Mouse (Mus musculus): ENCODE data around the gene Gas2. TPM values are rescaled to one million over a fixed set of nuclear protein-coding genes. Genes with fewer than 3 reads are reported as not detected.

The Gas2 gene
- total RNA-seq, 2 experiments from 2014 or later: 12.9 to 16.4 TPM

DNA sequence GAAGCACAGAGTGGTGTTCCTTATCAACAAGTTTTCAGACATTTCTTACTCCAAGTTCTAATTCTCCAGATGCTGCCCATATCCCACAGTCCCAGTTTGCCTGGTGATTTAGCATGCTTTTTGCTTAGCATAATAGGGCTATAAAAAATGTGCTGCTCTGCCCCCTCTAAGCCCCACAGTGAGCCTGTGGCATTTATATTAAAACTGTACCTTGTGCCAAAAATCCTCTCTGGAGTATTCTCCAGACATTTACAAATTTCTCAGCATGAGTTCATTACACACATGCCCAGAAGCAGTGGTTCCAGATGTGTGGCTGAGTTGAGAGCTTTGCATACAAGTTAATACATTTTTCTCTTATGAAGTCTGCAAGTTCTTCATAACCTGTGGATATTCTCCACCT lies 107.6 kb downstream of the Gas2 start:
- no peak for DNase-seq

DNA sequence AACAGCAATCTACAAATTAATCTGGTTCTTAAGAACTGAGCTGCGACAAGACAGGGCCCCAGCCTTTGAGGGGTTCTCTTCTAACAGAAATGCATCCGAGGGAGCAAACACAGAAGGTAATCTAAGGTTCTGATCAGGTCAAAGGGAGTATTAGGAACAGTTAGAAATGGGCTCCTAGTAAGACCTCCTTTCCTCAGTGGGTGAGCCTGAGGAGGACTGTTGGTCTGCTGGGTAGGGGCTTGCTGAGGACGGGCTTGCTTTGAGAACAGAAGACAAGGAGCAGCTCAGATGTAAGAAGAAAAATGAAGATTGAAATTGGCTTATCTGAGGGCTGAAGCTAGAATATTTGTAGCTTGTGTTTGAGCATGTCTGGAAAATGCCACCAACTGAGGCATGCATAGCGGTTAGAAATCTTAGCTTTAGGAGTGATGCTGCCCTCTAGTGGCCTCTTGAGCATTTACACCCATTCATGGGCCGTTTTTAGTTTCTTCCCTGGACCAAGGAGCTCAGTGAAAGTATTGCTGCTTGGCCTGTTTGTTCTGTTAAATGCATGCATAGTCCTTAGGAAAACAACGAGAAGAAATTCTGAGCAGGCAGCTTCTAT lies 110.5 kb downstream of the Gas2 start:
- peak; percentile 34 for DNase-seq

DNA sequence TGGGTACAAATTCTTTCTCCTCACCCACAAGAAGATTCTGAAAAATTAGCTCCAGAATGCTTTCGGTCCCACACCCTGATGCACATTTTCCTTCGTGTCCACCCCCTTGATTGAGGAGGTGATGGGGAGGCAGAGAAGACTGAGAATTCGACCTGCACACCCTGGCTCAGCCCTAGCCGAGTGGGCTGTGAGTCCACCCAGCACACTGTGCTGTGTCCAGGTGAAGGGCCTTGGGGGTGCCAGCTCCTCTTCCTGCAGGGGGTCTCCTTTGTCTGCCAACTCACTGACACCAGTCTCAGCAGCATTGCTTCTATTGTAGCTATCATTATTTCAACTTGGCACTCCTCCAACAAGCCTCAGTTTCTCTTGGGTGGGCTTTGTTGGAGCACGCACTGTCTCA lies 111.3 kb downstream of the Gas2 start:
- no peak for DNase-seq

DNA sequence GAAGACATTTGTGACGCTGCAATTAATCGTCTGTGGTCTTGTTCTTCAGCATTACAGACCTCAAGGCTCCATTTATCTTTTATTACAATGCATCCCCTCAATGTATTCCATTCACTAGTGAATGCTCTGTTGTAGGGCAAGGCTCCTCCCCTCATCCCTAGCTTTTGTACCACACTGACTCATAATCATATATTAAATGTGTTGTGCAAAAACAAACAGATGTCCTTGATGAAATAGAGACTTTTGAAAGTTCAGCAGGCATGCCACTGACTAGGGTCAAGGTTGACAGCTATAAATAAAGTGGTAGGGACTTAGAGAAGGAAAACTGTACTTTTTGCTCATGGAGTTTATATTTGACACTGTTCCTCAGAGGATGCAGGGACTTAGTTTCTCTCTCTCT lies 111.7 kb downstream of the Gas2 start:
- DNase-seq: no peak

DNA sequence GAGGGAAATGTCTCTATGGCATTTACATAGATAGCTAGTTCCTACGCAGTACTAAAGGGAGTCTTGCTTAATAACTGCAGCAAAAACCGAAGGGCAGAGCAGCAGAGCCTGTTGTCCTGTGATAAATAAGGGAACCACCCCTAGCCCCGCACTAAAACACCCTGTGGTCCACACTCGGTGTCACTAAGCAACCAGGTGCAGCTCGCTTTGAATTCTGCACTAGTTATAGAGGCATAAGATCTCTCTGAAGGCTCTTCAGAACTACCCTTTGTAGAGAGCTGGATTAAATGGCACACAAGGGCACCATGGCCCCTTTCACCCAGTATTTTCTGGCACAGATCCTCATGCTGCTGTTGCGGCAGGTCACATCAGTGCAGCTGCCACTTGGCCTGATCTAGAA lies 113.4 kb downstream of the Gas2 start:
- DNase-seq: no peak

- DNase-seq: peak; percentile 14
These were observed 117.5 kb downstream of the Gas2 start for GRCm38 (mm10) chr7:51979271-51979670.

DNA sequence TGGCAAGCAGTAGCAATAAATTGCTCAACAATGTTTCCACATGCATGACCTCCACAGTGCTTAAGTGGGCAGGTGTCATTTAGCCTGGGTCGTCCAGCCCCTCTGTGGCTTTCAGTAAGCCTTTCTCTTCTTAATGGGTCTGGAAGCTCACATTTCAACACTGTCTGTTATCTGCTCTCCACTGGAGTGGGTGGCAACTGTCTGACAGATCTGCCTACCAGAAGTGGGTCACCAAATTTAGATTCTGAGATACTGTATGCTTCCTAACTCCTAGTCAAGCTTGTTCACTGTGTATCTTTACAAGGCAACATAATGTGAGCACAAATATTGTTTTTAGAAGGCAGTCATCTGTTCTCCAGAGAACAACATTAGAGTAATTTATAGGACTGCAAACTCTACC lies 120.5 kb downstream of the Gas2 start:
- DNase-seq: no peak

- no peak for DNase-seq
These were observed 123.9 kb downstream of the Gas2 start for GRCm38 (mm10) chr7:51985763-51986162.

DNA sequence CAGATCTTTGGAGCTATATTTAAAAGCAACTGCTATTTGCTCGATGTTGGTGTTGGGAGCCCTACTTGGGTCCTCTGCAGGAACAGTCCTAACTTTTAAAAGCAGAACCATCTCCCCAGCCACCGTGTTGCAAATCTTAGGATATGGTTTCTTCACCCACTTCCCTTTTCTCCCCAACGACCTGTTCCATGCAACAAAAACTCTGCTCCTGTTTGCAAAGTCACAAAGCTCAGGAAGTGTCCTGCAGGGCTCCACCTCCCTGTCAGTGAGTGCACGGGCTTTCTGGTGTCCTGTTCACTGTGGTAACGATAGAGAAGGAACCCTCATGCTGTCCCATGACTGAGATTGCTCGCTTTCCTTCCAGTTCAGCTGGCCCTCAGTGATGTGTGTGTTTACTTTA lies 125.1 kb downstream of the Gas2 start:
- no peak for DNase-seq

GRCm38 (mm10) chr7:51991020-51991419 lies 129.2 kb downstream of the Gas2 start:
- no peak for DNase-seq

DNA sequence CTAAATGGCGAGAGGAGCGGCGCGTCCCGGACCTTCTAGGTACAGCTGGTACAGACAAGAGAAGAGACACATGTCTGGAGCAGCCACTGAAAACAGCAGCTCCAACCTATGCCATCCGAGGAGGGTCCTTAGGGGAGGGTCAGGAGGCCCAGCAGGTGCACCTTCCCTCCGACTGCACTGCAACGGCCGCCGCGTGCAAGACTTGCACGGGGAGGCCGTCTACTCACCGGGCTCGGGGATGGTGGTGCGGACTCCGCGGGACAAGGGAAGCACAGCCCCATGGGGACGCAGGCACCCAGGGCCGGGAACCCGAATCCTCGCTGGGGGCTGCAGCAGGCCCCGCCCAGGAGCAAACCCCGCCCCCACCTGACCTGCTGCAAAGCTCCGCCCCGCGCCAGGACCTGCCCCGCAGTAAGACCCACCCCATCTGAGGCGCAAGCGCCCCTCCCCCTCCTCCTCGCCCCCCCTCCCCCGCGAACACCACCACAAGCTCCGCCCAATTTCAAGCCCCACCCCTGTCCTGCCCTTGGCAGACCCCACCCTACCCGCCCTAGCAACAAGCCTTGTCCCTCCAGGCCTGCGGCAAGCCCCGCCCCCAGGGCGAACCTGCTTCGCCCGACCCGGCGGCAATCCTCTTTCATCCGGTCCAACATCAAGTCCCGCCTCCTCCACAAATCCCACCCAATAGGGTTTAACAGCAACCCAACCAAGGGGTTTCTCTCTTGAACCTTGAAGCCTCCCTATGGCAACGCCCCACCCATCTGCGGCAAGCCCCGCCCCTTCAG lies 143.9 kb downstream of the Gas2 start, which contains the start of gene Svip:
Svip (minus strand) TSS at position 508 of the 785 bp plus-strand sequence.
- peak; percentile 87 for DNase-seq

DNA sequence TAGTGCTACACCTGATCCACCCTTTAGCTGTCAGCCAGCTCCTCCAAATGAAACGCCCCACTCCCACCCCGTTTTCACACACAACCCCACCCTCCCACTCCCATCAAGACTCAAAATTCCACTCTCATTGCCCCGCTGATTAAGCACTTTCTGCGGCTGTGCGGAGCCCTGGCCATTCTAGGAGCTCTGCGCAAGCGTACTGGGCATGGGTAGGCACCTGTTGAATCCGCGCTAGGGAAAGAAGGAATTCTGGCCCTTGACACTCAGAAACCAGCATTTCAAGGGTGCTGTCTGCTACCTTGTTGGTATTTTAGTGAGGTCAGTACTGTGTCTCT lies 144.4 kb downstream of the Gas2 start:
- DNase-seq: no peak

DNA sequence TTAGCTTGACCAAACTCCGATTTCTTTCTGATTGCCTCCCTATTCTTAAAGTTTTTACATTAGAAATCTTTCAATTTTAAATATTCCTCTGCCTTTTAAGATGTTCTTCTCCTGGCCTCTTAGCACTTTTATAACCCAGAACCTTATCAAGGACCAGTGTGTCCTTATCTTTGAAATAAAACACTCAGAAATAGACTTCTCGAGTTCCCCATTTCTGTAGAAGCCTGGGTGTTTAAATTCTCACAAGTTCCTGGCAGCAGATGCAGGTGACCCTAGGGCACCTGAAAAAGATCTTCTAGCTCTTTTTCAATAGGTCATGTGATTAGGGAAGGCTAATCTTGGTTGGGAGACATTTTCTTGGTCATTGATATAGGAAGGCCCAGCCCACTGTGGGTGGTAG lies 145.3 kb downstream of the Gas2 start:
- DNase-seq: no peak

DNA sequence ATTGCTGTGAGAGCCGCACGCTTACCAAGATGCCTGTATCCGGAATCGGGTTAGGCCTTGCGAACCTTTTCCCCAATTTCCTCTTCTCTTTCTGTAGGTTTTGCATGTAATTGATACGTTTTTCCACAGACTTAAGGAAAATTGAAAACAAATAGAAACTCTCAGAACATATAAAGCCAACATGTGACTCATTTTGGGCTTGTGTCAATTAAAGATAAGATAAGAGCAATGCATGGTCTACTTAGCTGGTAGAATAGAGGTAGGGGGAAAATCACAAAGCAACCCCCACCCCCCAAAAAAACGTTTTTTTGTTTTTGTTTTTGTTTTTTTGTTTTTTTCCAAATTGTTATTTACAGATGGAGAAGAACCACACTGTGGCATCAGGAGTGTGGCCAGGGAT lies 151.6 kb downstream of the Gas2 start:
- no peak for DNase-seq

- no peak for DNase-seq
These were observed 153.4 kb downstream of the Gas2 start for GRCm38 (mm10) chr7:52015180-52015579.

- no peak for DNase-seq
These were observed 153.8 kb downstream of the Gas2 start, which contains the start of gene 1700015G11Rik for GRCm38 (mm10) chr7:52015628-52016027. TSS of gene 1700015G11Rik (minus strand) at chr7:52015728.

DNA sequence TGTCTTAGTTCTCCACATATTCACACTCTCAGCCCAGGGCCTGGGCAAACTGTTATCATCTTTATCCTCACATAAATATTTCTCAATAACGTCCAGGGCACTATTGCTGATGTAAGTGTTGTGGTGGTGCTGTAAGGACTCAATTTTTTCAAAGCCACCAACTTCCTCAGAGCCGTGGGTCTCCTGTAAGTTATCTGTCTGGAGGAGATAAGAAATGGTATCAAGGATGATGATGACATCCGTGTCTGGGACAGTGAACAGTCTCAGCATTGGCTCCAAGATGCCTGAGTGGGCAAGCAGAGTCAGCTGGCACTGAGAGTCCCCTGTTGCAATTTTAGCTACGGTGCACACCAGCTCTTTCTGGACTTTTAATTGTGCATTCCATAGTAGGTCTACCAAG lies 160.2 kb downstream of the Gas2 start:
- no peak for DNase-seq

DNA sequence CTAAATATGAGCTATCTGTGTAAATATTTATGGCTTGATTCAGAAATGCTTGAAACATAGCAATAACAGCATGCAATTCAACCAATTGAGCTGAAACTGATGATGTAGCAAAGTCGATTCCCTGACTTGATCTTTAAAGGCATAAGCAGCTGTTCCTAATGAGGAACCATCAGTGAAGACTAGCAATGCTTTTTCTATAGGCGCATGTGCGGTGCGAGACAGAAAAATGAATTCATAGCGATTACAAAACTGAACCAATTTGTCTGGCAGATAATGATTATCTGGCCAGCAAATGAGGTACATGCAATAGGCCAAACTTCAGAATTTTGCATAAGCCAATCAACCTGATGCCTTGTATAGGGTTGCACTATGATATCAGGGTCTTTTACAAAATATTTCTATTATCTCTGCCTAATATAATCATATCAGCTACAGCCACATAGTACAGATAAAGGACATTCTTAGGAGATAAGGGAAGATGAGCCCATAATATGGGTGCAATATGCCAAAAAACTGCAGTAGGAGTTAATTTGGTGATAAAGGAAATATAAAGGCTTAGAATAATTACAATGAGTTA lies 162.3 kb downstream of the Gas2 start:
- DNase-seq: no peak

DNA sequence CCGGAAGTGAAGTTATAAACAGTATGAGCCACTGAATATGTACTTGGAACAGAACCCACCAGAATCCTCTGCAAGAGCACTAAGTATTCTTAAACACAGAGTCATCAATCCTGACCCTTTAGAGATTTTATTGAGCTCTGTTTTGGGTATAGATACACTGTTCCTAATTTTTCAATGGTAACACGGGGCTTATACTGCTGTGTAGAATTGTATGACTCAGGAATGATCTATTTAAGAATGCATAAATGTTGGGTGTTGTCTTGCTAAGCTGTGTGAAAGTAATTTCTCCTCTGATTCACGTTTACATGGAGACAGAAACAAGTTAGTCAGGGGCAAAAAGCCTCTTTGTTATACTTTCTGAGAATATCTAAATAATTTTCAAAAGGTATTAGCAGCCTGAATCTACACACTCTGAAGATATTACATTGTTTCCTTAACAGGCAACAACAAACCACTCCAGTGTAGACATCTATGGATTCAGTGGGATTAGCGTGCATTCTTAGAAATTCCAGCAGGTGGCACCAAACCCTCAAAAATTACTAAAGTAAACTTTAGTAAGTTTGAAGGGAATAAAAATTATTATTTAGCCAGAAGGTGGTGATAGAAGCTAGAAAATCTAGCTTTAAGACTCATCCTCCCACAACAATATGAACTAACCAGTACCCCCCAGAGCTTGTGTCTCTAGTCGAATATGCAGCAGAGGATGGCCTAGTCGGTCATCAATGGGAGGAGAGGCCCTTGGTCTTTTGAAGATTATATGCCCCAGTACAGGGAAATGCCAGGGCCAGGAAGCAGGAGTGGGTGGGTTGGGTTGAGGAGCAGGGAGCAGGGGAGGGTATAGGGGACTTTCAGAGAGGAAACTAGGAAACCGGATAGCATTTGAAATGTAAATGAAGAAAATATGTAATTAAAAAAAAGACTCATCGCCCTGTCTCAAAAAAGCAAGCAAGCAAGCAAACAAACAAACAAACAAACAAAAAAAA lies 176.1 kb downstream of the Gas2 start:
- peak; percentile 43 for DNase-seq
